Mouse (Mus musculus): ENCODE measurements around the gene Gm20854.
"Not testable (repeated sequence)": the region's sequence is repeated elsewhere in the genome, so short reads cannot be mapped to it uniquely, and the experiment has no call there.

The Gm20854 gene

DNA sequence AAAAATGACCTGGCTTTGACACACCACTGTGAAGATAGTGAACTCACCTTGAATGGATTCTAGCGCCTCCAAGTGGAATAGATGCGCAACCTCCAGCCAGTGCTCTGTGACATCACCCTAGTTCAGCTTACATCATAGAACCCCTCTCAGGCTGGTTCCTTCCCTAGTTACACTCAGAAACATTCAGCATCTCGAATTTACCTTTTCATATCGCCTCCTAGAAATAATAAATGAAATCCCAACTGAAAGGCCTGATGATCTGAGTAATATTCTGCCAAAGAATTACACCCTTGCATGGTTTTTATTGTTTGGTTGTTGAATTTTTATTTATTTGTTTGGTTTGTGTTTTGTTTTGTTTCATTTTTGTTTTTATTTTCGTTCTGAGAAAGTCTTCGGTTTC is at the start of gene Gm20854:
Gene Gm20854 (minus strand): TSS at position 101 of the 400 bp plus-strand sequence.
- DNase-seq, result not testable (repeated sequence)

All from kidney, postnatal 25 days (tissue).